Mouse (Mus musculus): Measurements from ENCODE around the gene Krt24.

Gene Krt24

GRCm38 (mm10) chr11:99284833-99285312 lies at the start of gene Krt24:
TSS of gene Krt24 (minus strand) at chr11:99285262.
- no peak for DNase-seq (ENCODE audit: low spot score)

GRCm38 (mm10) chr11:99333426-99333825 lies 48.4 kb upstream of the Krt24 start:
- no peak for DNase-seq (ENCODE audit: low spot score)

- DNase-seq (ENCODE audit: low spot score) = peak; percentile 9
Measured at GRCm38 (mm10) chr11:99329655-99330054, 44.6 kb upstream of the Krt24 start.

- DNase-seq (ENCODE audit: low spot score) = no peak
Measured at GRCm38 (mm10) chr11:99322851-99323250, 37.8 kb upstream of the Krt24 start, which contains the start of gene Krt25. TSS of gene Krt25 (minus strand) at chr11:99322951.

- DNase-seq (ENCODE audit: low spot score) = no peak
Measured at GRCm38 (mm10) chr11:99321094-99321493, 36.0 kb upstream of the Krt24 start.

- no peak for DNase-seq (ENCODE audit: low spot score)
Measured at GRCm38 (mm10) chr11:99319127-99319526, 34.1 kb upstream of the Krt24 start.

- DNase-seq (ENCODE audit: low spot score) = no peak
Measured at GRCm38 (mm10) chr11:99316543-99316942, 31.5 kb upstream of the Krt24 start.

- DNase-seq (ENCODE audit: low spot score) = no peak
Measured at GRCm38 (mm10) chr11:99314594-99314993, 29.5 kb upstream of the Krt24 start.

- no peak for DNase-seq (ENCODE audit: low spot score)
Measured at GRCm38 (mm10) chr11:99310882-99311281, 25.8 kb upstream of the Krt24 start.

GRCm38 (mm10) chr11:99307579-99307978 lies 22.5 kb upstream of the Krt24 start:
- DNase-seq (ENCODE audit: low spot score) = peak; percentile 25

GRCm38 (mm10) chr11:99295039-99295438 lies 10.0 kb upstream of the Krt24 start:
- DNase-seq (ENCODE audit: low spot score) = no peak

- no peak for DNase-seq (ENCODE audit: low spot score)
Measured at GRCm38 (mm10) chr11:99292846-99293245, 7.8 kb upstream of the Krt24 start.

- DNase-seq (ENCODE audit: low spot score) = no peak
Measured at GRCm38 (mm10) chr11:99284011-99284410, 1.1 kb downstream of the Krt24 start.

- DNase-seq (ENCODE audit: low spot score) = no peak
Measured at GRCm38 (mm10) chr11:99283334-99283733, 1.7 kb downstream of the Krt24 start.

- DNase-seq (ENCODE audit: low spot score) = no peak
Measured at GRCm38 (mm10) chr11:99281116-99281515, 3.9 kb downstream of the Krt24 start.

GRCm38 (mm10) chr11:99279986-99280385 lies 5.1 kb downstream of the Krt24 start:
- no peak for DNase-seq (ENCODE audit: low spot score)

- DNase-seq (ENCODE audit: low spot score) = no peak
Measured at GRCm38 (mm10) chr11:99276786-99277185, 8.3 kb downstream of the Krt24 start.

GRCm38 (mm10) chr11:99275624-99276023 lies 9.4 kb downstream of the Krt24 start:
- DNase-seq (ENCODE audit: low spot score) = no peak

- DNase-seq (ENCODE audit: low spot score) = no peak
Measured at GRCm38 (mm10) chr11:99272721-99273120, 12.3 kb downstream of the Krt24 start.

- DNase-seq (ENCODE audit: low spot score) = no peak
Measured at GRCm38 (mm10) chr11:99269192-99269591, 15.9 kb downstream of the Krt24 start.

- peak; percentile 4 for DNase-seq (ENCODE audit: low spot score)
Measured at GRCm38 (mm10) chr11:99265796-99266195, 19.3 kb downstream of the Krt24 start.

- no peak for DNase-seq (ENCODE audit: low spot score)
Measured at GRCm38 (mm10) chr11:99265220-99265619, 19.8 kb downstream of the Krt24 start.

- no peak for DNase-seq (ENCODE audit: low spot score)
Measured at GRCm38 (mm10) chr11:99256213-99256612, 28.8 kb downstream of the Krt24 start.

GRCm38 (mm10) chr11:99255316-99255715 lies 29.7 kb downstream of the Krt24 start:
- no peak for DNase-seq (ENCODE audit: low spot score)

GRCm38 (mm10) chr11:99253893-99254292 lies 31.2 kb downstream of the Krt24 start:
- no peak for DNase-seq (ENCODE audit: low spot score)

Measured in yolk sac, embryonic 10.5 days (tissue).